Mouse (Mus musculus) heart, embryonic 11.5 days (tissue): Measurements from ENCODE around the gene Prkcq. TPM values are rescaled to one million over a fixed set of nuclear protein-coding genes. Genes with fewer than 3 reads are reported as not detected.
A peak's percentile ranks its signal among the peaks of the same experiment; 100 is the strongest.

ENCODE experiments used
- ATAC-seq: fragments of 200-750 bp; cut with Nextera tagmentation; replicated peaks from 2 replicates; pipeline ENCODE4 v1.8.0; 2017; ENCODE audit warnings: moderate library complexity; ENCODE audit not compliant: insufficient number of reproducible peaks, low FRiP score, low TSS enrichment
- H3K27ac ChIP-seq: fragments of 300-500 bp; sonication (generic); 2 replicates; pipeline ENCODE4 v1.5.1; 2014; ENCODE audit warnings: mild to moderate bottlenecking, low read depth, low read length
- H3K27me3 ChIP-seq: fragments of 300-500 bp; sonication (generic); 2 replicates; pipeline ENCODE4 v1.6.1; 2014; ENCODE audit warnings: mild to moderate bottlenecking, low read length, mixed read lengths; ENCODE audit not compliant: control insufficient read depth, insufficient read depth
- H3K36me3 ChIP-seq: fragments of 300-500 bp; sonication (generic); 2 replicates; pipeline ENCODE4 v1.6.1; 2014; ENCODE audit warnings: mild to moderate bottlenecking, low read length, moderate library complexity, mixed read lengths; ENCODE audit not compliant: control insufficient read depth, insufficient read depth
- H3K4me1 ChIP-seq: fragments of 300-500 bp; sonication (generic); 2 replicates; pipeline ENCODE4 v1.6.1; 2014; ENCODE audit warnings: low read length; ENCODE audit not compliant: control insufficient read depth, insufficient read depth
- H3K4me2 ChIP-seq: fragments of 300-500 bp; sonication (generic); 2 replicates; pipeline ENCODE4 v1.6.1; 2014; ENCODE audit warnings: mild to moderate bottlenecking, moderate library complexity
- H3K4me3 ChIP-seq: fragments of 300-500 bp; sonication (generic); 2 replicates; pipeline ENCODE4 v1.5.1; 2014; ENCODE audit warnings: low read depth, low read length
- H3K9ac ChIP-seq: fragments of 300-500 bp; sonication (generic); 2 replicates; pipeline ENCODE4 v1.6.1; 2014; ENCODE audit warnings: mild to moderate bottlenecking, low read depth, low read length, moderate library complexity
- H3K9me3 ChIP-seq: fragments of 300-500 bp; sonication (generic); replicated peaks from 2 replicates; pipeline ENCODE4 v1.6.1; 2016; ENCODE audit warnings: low read length; ENCODE audit not compliant: control insufficient read depth
- WGBS: fragments of 180-500 bp; shearing (Covaris S2); extraction: QIAGEN DNeasy Blood & Tissue Kit; methylation state at CpG from one replicate; pipeline ENCODE4 v1.1.7; 2014; ENCODE audit not compliant: insufficient replicate concordance; 5-methylcytosine and 5-hydroxymethylcytosine counted together
- polyA plus RNA-seq: library from polyadenylated mRNA; unstranded; fragments of >200 nt; fragmentation: Nextera tagmentation; extraction: Ambion mirVana; gene quantifications from 2 replicates; pipeline ENCODE4 v1.2.1, GENCODE M21; 2014

Prkcq gene
- 1.7 and 2.3 TPM in 2 replicates for polyA plus RNA-seq

DNA sequence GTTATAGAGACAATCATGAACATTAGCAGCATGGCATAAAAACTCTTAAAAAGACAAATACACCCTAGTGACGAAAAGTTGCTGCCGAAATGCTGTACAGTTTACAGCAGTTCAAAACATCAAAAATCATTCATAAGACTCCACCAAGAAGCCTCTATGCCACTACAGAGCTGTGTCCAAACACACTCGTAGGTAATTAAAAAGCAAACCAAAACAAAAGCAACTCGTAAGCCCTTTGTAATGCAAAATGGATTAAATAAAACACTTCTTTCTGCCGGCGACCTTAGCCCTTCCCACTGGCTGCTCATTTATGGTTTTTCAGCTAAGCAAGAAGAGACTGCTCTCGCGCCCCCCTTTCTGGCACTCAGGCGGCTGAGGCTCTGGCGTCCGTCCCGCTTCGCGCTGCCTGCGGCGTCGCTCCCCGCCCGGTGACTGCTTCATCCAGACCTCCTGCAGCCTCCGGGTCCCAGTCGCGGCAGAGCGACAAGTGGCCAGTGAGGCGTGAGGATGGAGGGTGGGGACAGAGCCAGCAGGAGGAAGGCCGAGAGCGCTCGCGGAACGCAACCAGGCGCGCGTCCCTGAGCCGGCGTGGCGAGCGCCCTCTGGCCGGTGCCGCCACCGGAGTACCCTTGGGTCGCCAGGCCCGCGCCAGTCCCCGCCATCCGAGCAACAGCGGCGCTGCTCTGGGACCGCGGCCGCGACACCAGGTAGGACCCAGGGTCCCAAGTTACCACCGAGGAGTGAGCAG, at the start of gene Prkcq:
TSS of gene Prkcq (plus strand) at position 355 of the 748 bp plus-strand sequence.
- peak; percentile 77 for ATAC-seq
- no peaks in the 10 kb centered on the region; the same call in 1 of the 2 replicates for H3K4me1 ChIP-seq

DNA sequence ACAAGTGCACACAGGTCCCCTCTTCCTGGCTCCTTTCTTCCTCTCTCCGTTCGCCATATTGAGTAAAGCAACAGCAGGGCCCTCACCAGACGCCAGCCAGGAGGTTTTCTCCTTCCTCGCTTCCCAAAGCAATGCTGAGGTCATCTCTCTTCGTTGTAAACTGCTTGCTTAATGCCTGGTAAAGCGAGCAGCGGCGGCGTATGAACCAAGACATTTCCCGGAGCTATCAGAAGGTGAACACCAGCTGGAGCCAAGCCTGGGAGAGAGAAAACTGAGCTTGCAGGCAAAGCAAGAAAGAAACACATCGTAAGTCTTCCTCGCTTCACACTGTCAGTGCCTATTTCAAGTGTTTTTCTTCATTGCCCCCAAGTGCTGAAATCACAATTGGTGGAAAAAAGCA, 41.0 kb upstream of the Prkcq start:
- 85% methylated on average over 12 of the region's 12 CpGs for WGBS
- H3K27ac ChIP-seq: no peak overlapping the region

More for the DNA sequence above, at the start of gene Prkcq:
- 4% methylated on average over 51 of the region's 51 CpGs for WGBS
- Histone ChIP-seq H3K4me3 (peak within 1 kb of the TSS; percentile 49), H3K9me3 (no peaks in the 10 kb centered on the region), H3K27me3 (peaks cover 14% of the 10 kb centered on the region), H3K36me3 (no peaks in the 10 kb centered on the region), H3K9ac (peak within 1 kb of the TSS; percentile 50; the same call in 1 of the 2 replicates), H3K27ac (no peak within 1 kb of the TSS), H3K4me2 (peak within 1 kb of the TSS; percentile 82)

DNA sequence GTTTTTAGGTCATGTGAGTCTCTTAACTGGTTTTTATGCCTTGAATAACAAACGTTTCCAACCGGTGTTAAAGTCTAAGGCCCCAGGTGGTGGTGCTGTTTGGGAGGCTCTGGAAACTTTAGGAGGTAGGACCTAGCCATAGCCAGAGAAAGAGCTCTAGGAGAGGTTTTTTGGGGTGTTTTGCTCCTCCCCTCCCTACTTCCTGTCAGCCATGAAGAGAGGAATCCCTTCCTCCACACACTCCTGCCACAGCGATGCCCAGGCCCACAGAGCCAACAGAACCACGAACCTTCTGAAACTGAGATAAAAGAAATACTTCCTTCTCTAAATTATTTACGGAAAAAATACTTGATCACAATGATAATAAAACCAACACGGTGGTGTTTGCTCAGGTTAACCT, 36.2 kb upstream of the Prkcq start:
- Histone ChIP-seq H3K4me1 (no peaks in the 10 kb centered on the region), H3K36me3 (no peaks in the 10 kb centered on the region), H3K9me3 (0 out of 2 replicates have a peak, but pooled peaks cover 4% of the 10 kb centered on the region), H3K4me3 (no peak overlapping the region), H3K27me3 (no peaks in the 10 kb centered on the region), H3K4me2 (no peak overlapping the region), H3K27ac (no peak overlapping the region), H3K9ac (no peak overlapping the region)
- WGBS: 65% methylated on average over 6 of the region's 6 CpGs
- ATAC-seq: no peak

More for the DNA sequence above, 41.0 kb upstream of the Prkcq start:
- H3K9me3 ChIP-seq: no peaks in the 10 kb centered on the region
- no peak overlapping the region for H3K4me3 ChIP-seq
- no peak overlapping the region for H3K4me2 ChIP-seq
- H3K4me1 ChIP-seq: no peaks in the 10 kb centered on the region
- no peak overlapping the region for H3K9ac ChIP-seq
- H3K36me3 ChIP-seq: no peaks in the 10 kb centered on the region
- no peaks in the 10 kb centered on the region for H3K27me3 ChIP-seq
- no peak for ATAC-seq

DNA sequence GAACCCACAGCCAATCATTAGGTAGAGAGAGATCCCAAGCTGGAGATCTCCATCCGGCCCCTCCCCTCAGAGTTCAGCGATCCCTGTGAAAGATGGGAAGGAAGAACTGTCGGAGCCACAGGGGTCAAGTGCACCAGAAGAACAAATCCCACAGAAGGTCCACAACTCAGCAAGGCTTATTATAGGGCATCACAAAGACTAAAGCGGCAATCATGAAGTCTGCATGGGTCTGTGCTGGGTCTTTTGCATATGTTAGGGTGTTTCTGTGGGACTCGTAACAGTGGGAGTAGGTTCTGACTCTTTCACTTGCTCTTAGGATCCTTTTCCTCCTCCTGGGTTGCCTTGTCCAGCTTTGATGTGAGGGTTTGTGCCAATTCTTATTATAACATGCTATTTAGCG, 33.8 kb upstream of the Prkcq start:
- Histone ChIP-seq H3K36me3 (no peaks in the 10 kb centered on the region), H3K9ac (no peak overlapping the region), H3K4me1 (no peaks in the 10 kb centered on the region), H3K27ac (no peak overlapping the region), H3K4me3 (no peak overlapping the region), H3K9me3 (0 out of 2 replicates have a peak, but pooled peaks cover 4% of the 10 kb centered on the region), H3K27me3 (no peaks in the 10 kb centered on the region), H3K4me2 (no peak overlapping the region)
- 84% methylated on average over 6 of the region's 6 CpGs for WGBS
- ATAC-seq: no peak

DNA sequence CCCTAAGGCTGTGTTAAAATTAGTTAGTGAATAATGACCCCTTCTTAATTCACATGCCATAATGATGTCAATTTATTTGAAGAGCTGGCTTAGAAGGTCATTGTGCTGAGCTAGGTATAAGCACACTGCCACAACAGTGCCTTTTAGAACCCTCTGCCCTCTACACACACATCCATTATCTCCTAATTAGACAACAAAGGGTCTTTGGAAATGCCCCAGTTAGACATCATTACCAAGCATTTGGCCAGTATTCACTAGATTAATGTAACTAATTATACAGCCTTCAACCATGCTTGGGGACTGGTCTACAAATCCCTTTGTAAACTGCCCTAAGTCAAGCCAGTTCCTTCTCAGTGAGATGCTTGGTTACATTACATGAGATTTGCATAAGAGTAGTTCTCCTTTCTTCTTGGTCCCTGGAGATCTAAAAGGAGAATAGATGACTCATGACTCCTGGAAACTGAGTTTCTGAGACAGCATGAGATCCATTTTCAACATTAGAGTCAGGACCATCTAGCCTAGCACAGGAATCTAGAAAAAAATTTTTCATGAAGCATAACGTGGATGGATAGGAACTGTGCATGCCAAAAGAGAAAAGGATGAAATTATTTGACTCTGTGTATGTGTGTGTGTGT, 32.3 kb upstream of the Prkcq start:
- WGBS: 62% methylated on average over 1 of the region's 1 CpGs
- H3K27me3 ChIP-seq: no peaks in the 10 kb centered on the region
- H3K9me3 ChIP-seq: 0 out of 2 replicates have a peak, but pooled peaks cover 4% of the 10 kb centered on the region
- no peak overlapping the region for H3K4me2 ChIP-seq
- no peak overlapping the region for H3K9ac ChIP-seq
- no peaks in the 10 kb centered on the region for H3K4me1 ChIP-seq
- no peak for ATAC-seq
- H3K4me3 ChIP-seq: no peak overlapping the region
- no peaks in the 10 kb centered on the region for H3K36me3 ChIP-seq
- H3K27ac ChIP-seq: no peak overlapping the region

DNA sequence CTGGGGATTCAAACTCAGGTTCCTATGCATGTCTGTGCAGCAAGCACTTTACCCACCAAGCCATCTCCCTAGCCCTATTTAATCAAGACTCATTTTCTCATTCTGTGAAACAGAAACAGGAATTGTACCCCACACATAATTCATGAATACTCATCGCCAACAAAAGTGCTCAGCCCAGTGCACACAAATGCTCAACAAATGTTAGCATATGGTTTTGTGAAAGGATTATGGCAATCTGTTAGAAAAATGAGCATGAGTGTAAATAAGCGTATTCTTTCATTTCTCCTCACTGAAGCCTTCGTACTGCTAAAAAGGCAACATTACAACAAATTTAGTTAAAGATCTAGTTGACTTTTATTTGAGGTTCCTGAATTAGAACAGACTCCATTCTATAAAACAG, 31.5 kb upstream of the Prkcq start:
- no peaks in the 10 kb centered on the region for H3K4me1 ChIP-seq
- H3K9ac ChIP-seq: no peak overlapping the region
- H3K36me3 ChIP-seq: no peaks in the 10 kb centered on the region
- no peak overlapping the region for H3K4me2 ChIP-seq
- H3K9me3 ChIP-seq: 0 out of 2 replicates have a peak, but pooled peaks cover 4% of the 10 kb centered on the region
- ATAC-seq: no peak
- 79% methylated on average over 3 of the region's 3 CpGs for WGBS
- H3K27ac ChIP-seq: no peak overlapping the region
- no peaks in the 10 kb centered on the region for H3K27me3 ChIP-seq
- no peak overlapping the region for H3K4me3 ChIP-seq

DNA sequence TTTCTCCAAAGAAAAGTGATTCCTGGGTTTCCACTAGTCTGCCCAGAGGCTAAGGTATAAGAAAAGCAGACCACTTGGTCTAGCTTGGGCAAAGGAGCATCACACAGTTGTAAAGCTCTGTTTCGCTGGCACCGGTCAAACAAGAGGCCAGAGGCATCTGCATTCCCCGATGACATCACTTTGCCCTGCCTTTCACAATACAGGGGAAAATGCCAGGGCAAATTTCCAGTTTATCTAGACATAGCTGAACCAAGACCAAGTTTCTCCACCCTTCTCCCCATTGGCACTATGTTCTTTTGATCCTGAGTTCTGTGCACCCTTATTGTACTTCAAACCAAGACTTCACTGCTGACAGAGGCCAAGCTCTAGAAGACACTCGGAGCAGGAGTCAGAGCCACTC, 22.8 kb upstream of the Prkcq start:
- no peaks in the 10 kb centered on the region for H3K36me3 ChIP-seq
- no peak overlapping the region for H3K9ac ChIP-seq
- ATAC-seq: no peak
- H3K27ac ChIP-seq: no peak overlapping the region
- H3K9me3 ChIP-seq: no peaks in the 10 kb centered on the region
- no peaks in the 10 kb centered on the region for H3K27me3 ChIP-seq
- no peak overlapping the region for H3K4me3 ChIP-seq
- H3K4me1 ChIP-seq: no peaks in the 10 kb centered on the region
- 85% methylated on average over 4 of the region's 4 CpGs for WGBS
- H3K4me2 ChIP-seq: no peak overlapping the region

DNA sequence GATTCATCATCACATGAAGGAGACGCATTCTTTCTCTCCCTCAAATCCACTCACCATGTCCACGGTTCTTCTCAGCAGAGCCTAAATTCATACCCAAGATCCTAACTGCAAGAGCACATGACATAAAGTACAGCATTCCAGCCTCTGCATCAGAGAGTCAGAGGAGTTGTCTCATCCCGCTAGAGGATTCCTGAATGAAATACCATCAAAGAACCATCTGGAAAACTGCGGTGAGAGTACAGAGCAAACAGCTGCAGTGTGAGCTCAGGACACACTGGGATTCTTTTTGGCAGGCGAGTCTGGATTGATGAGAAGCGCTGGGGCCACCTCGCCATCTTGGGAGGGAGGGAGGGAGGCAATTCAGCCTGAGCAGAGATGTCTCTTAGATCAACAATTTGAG, 20.9 kb upstream of the Prkcq start:
- Histone ChIP-seq H3K4me3 (no peak overlapping the region), H3K36me3 (no peaks in the 10 kb centered on the region), H3K9me3 (no peaks in the 10 kb centered on the region), H3K27me3 (no peaks in the 10 kb centered on the region), H3K4me1 (no peaks in the 10 kb centered on the region), H3K4me2 (no peak overlapping the region), H3K27ac (no peak overlapping the region), H3K9ac (no peak overlapping the region)
- WGBS: 66% methylated on average over 7 of the region's 7 CpGs
- ATAC-seq: no peak
